Mouse (Mus musculus): Measurements from ENCODE around the gene Slc22a20.
A peak's percentile ranks its signal among the peaks of the same experiment; 100 is the strongest.

Slc22a20 gene

DNA sequence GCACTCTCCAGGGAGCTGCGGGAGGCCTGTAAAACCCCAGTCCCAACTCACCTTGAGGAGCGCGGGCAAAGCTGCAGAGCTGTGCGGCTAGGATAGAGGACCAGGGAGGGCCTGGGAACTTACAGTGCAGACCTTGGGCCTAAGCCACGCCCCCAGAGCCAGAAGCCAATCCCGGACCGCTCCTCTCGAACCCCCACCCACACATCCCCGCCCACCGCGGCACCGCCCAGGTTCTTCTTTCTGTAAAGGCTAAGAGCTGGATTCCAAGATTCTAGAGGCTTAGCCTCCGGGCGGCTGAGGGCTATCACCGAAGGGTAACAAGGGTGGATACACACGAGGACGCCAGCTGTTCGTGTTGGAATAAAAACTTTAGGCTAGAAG lies 61.2 kb downstream of the Slc22a20 start, which contains the start of gene Cdc42ep2:
Gene Cdc42ep2 (minus strand): TSS at position 104 of the 381 bp plus-strand sequence.
- DNase-seq (ENCODE audit: low spot score in 2 of 2) = peak; percentile 86 to 91

DNA sequence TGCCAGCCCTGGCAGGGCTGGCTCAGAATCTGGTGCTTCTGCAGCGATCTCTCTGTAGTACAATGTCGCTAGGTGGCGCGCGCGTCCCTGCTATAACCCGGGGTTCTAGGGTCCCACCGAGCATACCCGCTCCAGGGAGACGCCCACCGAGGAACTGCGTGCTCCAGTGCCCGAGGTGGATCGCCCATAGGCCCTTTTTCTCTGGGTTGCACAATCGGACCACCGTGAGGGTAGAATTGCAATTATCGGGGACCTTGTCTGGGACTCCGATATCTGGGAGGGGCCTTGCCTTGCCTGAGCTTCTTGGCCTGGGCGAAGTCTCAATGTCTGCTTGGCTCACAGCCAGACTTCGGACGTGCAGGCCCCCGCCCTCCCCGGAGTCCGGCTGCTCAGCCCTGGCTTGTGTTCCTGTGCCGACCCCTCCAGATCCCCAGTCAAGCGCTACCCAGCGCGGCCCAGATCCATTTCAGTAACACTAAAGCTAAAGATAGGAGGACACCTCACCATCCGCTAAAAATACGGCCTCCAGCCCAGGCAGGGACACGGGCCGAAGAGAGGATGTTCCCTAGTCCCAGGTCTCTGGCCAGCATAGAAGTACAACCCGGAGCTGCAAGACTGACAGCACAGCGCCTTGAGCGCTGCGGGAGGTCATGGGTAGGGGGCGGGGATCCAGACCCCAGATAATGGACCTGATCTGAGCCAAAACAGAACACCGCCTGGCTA lies 61.8 kb downstream of the Slc22a20 start:
- peak; percentile 68 to 80 for DNase-seq (ENCODE audit: low spot score in 2 of 2)

DNA sequence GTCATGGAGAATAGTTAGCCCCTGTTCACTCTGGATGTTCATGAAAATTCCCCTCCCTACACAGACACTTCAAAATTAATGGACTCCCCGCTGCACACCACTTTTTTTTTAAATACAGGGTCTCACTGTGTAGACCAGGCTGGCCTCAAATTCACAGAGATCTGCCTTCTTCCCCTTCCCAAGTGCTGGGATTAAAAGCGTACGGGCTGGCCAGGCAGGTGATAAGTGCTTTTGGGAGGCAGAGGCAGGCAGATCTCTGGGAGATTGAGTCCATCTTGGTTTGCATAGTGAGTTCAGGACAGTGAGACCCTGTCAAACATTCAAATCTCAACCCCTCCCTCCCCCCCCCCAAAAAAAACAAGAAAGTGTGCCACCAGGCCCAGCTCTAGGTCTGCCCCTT lies 63.0 kb downstream of the Slc22a20 start:
- DNase-seq (ENCODE audit: low spot score in 2 of 2) = no peak

DNA sequence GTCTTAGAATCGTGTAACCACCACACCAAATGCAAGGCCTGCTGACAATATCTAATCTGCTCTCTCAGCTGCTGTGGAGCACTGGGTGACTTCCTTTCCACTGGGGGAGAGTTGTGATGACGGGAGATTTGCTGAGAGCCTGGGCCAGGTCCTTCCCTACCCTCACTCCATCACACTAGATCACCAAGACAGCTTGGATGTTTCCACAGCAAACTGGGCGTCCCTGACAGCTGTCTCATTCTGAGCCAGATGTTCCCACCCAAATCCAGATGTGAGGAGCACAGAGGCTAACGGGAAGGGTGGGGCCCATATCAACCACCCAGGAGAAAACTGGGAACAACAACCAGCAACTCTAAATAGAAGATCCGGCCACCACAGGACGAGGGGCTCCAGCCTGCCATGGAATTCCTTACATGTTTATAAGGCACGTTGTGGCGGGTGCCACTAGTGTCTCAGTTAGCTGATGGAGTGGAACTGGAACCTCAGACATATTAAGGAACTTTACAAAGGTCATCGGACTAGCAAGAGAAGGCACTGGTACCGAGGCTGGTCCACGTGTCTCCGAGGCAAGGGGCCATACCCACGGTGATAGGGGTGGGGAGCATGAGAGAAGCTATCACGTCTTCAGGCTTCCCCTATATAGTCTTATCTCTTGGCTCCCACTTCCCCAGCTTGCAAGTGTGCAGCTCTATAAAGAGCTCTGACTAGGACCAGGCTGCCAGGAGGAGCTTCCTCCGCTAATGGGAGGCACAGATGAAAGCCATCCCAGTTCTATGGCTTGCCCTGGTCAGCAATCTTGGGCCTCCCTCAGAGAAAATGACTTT lies 63.6 kb downstream of the Slc22a20 start:
- DNase-seq (ENCODE audit: low spot score in 2 of 2) = no peak

DNA sequence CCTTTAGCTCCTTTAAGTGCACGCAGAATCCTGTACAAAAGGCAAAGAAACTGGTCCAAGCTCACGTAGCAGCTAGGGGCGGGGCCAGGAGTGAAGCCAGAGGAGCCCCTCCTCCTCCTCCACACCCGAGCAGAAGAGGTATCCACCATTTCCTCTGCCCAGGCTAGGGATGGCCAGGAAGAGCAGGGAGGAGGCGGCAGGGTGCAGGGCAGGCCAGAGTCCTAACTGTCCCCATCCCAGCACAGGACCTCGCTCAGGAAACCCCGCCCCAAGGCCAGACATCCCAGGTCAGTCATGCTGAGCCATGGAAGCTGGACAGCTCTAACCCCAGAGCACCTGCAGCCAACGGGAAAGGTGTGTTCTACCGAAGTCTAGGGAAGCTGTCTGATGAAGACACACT lies 64.2 kb downstream of the Slc22a20 start:
- no peak for DNase-seq (ENCODE audit: low spot score in 2 of 2)

All from natural killer cell, adult 2 months (primary cell).